Mouse (Mus musculus) sigmoid colon, adult 10 weeks (tissue): ENCODE data around the gene BC051019. TPM values are rescaled to one million over a fixed set of nuclear protein-coding genes. Genes with fewer than 3 reads are reported as not detected.

Experiments used
- polyA plus RNA-seq: library from polyadenylated mRNA; stranded (reverse); fragments of 350-450 nt; fragmentation: Illumina TruSeq; extraction: RNeasy Lipid Tissue Mini Kit (QIAGEN cat#74804); gene quantifications from one replicate; pipeline ENCODE4 v1.2.3, GENCODE M21; 2014; ENCODE audit warnings: low read depth, low replicate concordance

The BC051019 gene
- not detected for polyA plus RNA-seq

DNA sequence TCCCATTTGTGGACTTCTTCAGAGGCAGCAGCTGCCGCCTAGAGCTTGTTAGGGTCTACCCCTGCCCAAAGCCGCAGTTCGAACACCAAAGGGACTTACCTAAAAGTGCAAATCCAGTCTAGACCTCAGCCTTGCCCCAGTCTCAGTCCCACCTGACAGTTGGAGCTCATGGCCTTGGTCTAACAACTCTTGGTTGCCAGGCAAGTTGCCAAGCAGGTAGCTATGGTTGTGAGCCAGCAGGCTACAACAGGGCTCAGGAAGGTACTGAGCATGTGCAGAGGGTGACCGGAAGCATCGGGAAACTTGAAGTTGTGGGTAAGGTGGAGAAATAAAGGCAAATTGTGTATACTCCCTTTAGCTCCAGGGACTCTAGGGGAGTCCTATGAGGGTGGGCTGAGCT, at the start of gene BC051019:
Gene BC051019, minus strand, starts transcription at position 154 of the 400 bp plus-strand sequence.

DNA sequence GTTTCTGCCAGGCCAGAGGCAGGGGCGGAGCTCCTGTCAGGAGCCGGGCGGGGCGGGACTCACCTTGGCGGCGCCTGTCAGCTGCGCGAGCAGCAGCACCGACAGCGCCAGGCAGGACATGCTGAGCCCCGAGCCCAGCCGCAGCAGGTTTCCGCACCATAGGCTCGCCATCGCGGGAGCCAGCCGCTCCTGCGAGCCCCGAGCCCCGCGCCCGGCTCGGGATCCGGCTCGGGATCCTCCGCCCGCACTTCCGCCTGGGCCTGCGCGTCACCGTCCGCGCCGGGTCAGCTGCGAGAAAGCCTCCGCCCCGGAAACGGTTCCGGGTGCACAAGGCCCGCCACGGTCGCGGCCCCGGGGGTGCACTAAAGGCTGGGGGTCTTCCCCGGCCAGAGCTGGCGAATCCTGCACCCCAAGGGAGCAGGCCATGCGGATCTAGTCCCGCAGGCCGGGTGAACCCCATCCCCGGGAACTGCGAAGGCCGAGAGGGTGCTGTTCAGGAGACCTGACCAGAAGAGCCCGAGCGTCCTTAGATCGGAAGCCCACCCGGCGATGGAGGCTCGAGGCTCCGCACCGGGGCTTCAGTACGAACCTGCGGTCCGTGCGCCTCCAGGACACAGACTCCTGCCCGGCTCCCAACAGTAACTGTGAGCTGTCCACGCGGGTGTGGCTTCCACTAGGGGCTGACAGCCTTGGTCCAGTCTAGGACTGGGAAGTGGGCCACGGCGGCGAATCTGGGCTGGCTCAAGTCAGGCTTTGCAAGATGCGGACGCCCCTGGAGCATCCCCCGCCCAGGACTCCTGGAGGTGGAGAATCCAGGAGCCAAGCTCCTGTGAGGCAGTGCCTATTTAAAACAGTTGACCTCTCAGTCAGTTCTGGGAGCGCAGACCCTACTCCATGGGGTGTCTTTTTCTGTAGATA, 28.6 kb upstream of the BC051019 start, which contains the start of gene Tmem9b:
Gene Tmem9b, minus strand, starts transcription at position 868 of the 918 bp plus-strand sequence.

DNA sequence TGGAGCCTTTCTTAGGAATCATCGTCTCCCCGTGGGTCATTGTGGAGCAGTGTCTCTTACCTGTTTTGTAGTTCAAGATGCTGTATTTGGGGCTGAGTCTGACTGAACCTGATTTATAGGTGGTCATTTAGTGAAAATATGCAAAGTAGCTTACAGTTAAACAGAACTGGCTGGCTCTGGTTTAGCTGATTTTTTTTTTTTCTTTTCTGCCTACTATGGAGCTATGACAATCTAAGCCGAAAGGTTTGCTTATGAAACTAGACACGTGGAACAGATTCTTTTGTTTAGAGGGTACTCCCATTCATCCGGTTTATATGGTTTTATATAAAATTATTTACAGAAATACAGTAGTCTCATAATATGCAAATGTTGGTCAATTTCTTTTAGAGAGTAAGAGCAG, 8.0 kb upstream of the BC051019 start, which contains the start of gene Ascl3:
Gene Ascl3, minus strand, starts transcription at position 101 of the 400 bp plus-strand sequence.

DNA sequence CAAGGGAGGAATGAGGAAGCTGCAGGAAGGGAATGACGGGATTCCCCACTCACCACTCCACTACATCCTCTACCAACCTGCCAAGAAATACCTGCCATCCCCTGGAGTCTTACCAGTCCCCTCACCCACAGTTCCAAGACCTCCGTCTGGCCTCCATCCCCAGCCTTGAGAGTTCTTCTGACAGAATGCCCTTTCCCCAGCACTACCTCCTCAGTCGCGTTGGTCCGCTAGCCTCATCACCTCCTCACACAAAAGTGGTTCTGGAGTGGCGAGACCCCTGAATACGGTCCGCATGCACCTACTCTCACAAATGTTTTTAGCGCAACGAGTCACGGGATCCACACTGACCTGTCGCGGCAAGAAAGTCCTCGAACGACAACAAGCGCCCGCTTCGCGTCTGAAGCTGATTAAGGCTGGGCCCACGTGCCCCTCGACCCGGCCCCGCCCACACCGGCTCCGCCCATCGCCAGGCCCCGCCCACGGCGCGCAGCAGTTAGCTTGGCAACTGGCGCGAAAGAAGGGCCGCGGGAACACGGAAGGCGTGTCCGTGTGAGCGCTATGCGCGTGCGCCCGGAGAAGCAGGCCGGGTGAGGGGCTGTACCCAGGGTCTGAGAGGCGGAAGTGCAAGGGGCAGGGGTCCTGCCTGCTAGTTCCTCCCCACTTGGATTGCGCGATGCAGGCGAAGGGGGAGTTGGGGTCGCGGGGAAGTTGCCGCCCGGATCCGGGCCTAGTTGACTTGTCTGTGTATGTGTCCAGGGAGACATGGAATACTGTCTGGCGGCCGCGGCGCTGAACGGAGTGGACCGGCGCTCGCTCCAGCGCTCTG, 20.2 kb downstream of the BC051019 start, which contains the start of the genes St5 and Akip1:
Gene St5, minus strand, starts transcription at position 416 of the 826 bp plus-strand sequence.
Gene Akip1, plus strand, starts transcription at position 501 of the 826 bp plus-strand sequence.

Other genes with a start within 250 kb of the BC051019 start
- 0.06 TPM for gene Trim66, start 215.7 kb downstream of the BC051019 start, polyA plus RNA-seq
- gene Rpl27a, start 204.7 kb downstream of the BC051019 start, polyA plus RNA-seq = 148 TPM
- gene St5, start 20.2 kb downstream of the BC051019 start, polyA plus RNA-seq = 47.1 TPM
- 19.5 TPM for gene Akip1, start 20.2 kb downstream of the BC051019 start, polyA plus RNA-seq
- not detected for gene Ascl3, start 7.9 kb upstream of the BC051019 start, polyA plus RNA-seq
- gene Tmem9b, start 29.0 kb upstream of the BC051019 start, polyA plus RNA-seq = 132 TPM
- 2.6 TPM for gene Nrip3, start 58.2 kb upstream of the BC051019 start, polyA plus RNA-seq
- gene Scube2, start 141.8 kb upstream of the BC051019 start, polyA plus RNA-seq = 0.79 TPM
- gene Dennd5a, start 236.6 kb upstream of the BC051019 start, polyA plus RNA-seq = 25.6 TPM